Mouse (Mus musculus): Measurements from ENCODE around the gene Tut1. TPM values are rescaled to one million over a fixed set of nuclear protein-coding genes. Genes with fewer than 3 reads are reported as not detected.

The Tut1 gene
- total and polyA plus RNA-seq, 3 experiments, result 54.6 to 68.2 TPM; not detected in 1

- peak; percentile 70 for DNase-seq (ENCODE audit: low read depth, low spot score)
- peak overlapping the region; percentile 85 to 99 for H3K4me3 ChIP-seq (ENCODE audit: control insufficient read depth in 1 of 2, insufficient read depth in 1 of 2, low read depth in 2 of 2, low read length in 2 of 2)
- peaks cover 36% of the 10 kb centered on the region for H3K79me2 ChIP-seq (ENCODE audit: control insufficient read depth, insufficient read depth, low read length, poor library complexity)
- no peaks in the 10 kb centered on the region for H3K9me3 ChIP-seq (replicated peaks; ENCODE audit: insufficient read depth, low read length)
- H3K9ac ChIP-seq (ENCODE audit: control insufficient read depth, low read depth, low read length, poor library complexity, severe bottlenecking), result peak overlapping the region; percentile 92
- peaks cover 11 to 36% of the 10 kb centered on the region in 2 experiments for H3K4me1 ChIP-seq (ENCODE audit: control insufficient read depth in 1 of 2, insufficient read depth in 2 of 2, low read length in 2 of 2)
- H3K36me3 ChIP-seq (ENCODE audit: control insufficient read depth in 1 of 2, insufficient read depth in 2 of 2, low read length in 2 of 2), result peaks cover 8 to 41% of the 10 kb centered on the region in 2 experiments
- H3K27me3 ChIP-seq (ENCODE audit: control insufficient read depth in 1 of 2, insufficient read depth in 2 of 2, low read length in 2 of 2), result no peaks in the 10 kb centered on the region
- peak overlapping the region; percentile 92 for H3K27ac ChIP-seq (ENCODE audit: control insufficient read depth, low read depth, low read length)
- TF ChIP-seq SMC3 (IDR thresholded peaks at IDR 0.05; ENCODE audit: low read depth, low read length), result no peak
- TF ChIP-seq RCOR1 (IDR thresholded peaks at IDR 0.05; ENCODE audit: low read depth, low read length), result no peak
- TF ChIP-seq CTCF (IDR thresholded peaks at IDR 0.05 in 2 of 3, conservative IDR thresholded peaks at IDR 0.05 in 1 of 3; ENCODE audit: control insufficient read depth in 1 of 3, insufficient read depth in 1 of 3, low read depth in 2 of 3, low read length in 3 of 3, poor library complexity in 1 of 3, severe bottlenecking in 1 of 3), result no peak
- TF ChIP-seq ZMIZ1 (IDR thresholded peaks at IDR 0.05; ENCODE audit: low read depth, low read length), result no peak
- no peak for TF ChIP-seq GATA1 (IDR thresholded peaks at IDR 0.05; ENCODE audit: low read depth, low read length)
- no peak for TF ChIP-seq NELFE (IDR thresholded peaks at IDR 0.05; ENCODE audit: low read depth, low read length)
- peak; percentile 14; the same call in 1 of the 2 replicates for TF ChIP-seq MAZ (IDR thresholded peaks at IDR 0.05; ENCODE audit: low read depth, low read length)
- TF ChIP-seq BHLHE40 (IDR thresholded peaks at IDR 0.05; ENCODE audit: borderline replicate concordance, low read depth, low read length), result no peak
- TF ChIP-seq HCFC1 (IDR thresholded peaks at IDR 0.05; ENCODE audit: low read depth, low read length), result no peak
- TF ChIP-seq TCF12 (IDR thresholded peaks at IDR 0.05; ENCODE audit: low read depth, low read length), result 0 out of 2 replicates have a peak, but pooled peaks have one; percentile 5
- no peak for TF ChIP-seq ZC3H11A (IDR thresholded peaks at IDR 0.05; ENCODE audit: low read depth, low read length)
- TF ChIP-seq ELF1 (IDR thresholded peaks at IDR 0.05; ENCODE audit: low read depth, low read length), result no peak
- no peak for TF ChIP-seq UBTF (IDR thresholded peaks at IDR 0.05; ENCODE audit: borderline replicate concordance, insufficient read depth, low read depth, low read length)
- no peak for TF ChIP-seq POLR2AphosphoS5 (IDR thresholded peaks at IDR 0.05; ENCODE audit: borderline replicate concordance, low read depth, low read length)
- TF ChIP-seq ETS1 (IDR thresholded peaks at IDR 0.05; ENCODE audit: low read depth, low read length), result no peak
- no peak for TF ChIP-seq POLR2AphosphoS2 (IDR thresholded peaks at IDR 0.05; ENCODE audit: low read length)
- no peak for TF ChIP-seq E2F4 (IDR thresholded peaks at IDR 0.05; ENCODE audit: borderline replicate concordance, low read depth, low read length)
- TF ChIP-seq NRF1 (IDR thresholded peaks at IDR 0.05; ENCODE audit: insufficient read depth, low read depth, low read length, poor library complexity, severe bottlenecking), result 0 out of 2 replicates have a peak, but pooled peaks have one; percentile 1
- TF ChIP-seq MYC (IDR thresholded peaks at IDR 0.05; ENCODE audit: low read depth, low read length), result 0 out of 2 replicates have a peak, but pooled peaks have one; percentile 37
- no peak for TF ChIP-seq CHD2 (IDR thresholded peaks at IDR 0.05; ENCODE audit: low read length)
- no peak for TF ChIP-seq ZNF384 (IDR thresholded peaks at IDR 0.05; ENCODE audit: low read depth, low read length)
- TF ChIP-seq MXI1 (IDR thresholded peaks at IDR 0.05; ENCODE audit: low read depth, low read length), result 0 out of 2 replicates have a peak, but pooled peaks have one; percentile 6
- TF ChIP-seq EP300 (IDR thresholded peaks at IDR 0.05; ENCODE audit: low read depth in 1 of 2, low read length in 2 of 2), result no peak
- TF ChIP-seq ZKSCAN1 (IDR thresholded peaks at IDR 0.05; ENCODE audit: low read depth, low read length), result no peak
- no peak for TF ChIP-seq TBP (IDR thresholded peaks at IDR 0.05; ENCODE audit: low read depth, low read length)
- TF ChIP-seq KAT2A (conservative IDR thresholded peaks at IDR 0.05; ENCODE audit: low read depth, low read length), result no peak; the same call in 1 of the 2 replicates
- TF ChIP-seq SIN3A (IDR thresholded peaks at IDR 0.05; ENCODE audit: low read length), result peak; percentile 58
- peak in 1 of 2 experiments; percentile 29; a peak in 2 of 4 replicates for TF ChIP-seq POLR2A (IDR thresholded peaks at IDR 0.05; ENCODE audit: control insufficient read depth in 1 of 2, insufficient read depth in 1 of 2, low read depth in 1 of 2, low read length in 2 of 2, poor library complexity in 1 of 2)
- no peak for TF ChIP-seq GABPA (IDR thresholded peaks at IDR 0.05; ENCODE audit: low read depth, low read length)
- no peak for TF ChIP-seq TAL1 (IDR thresholded peaks at IDR 0.05; ENCODE audit: low read length)
- no peak for TF ChIP-seq MYB (IDR thresholded peaks at IDR 0.05; ENCODE audit: low read depth, low read length)
- no peak for TF ChIP-seq CHD1 (IDR thresholded peaks at IDR 0.05; ENCODE audit: low read depth, low read length)
- no peak for TF ChIP-seq JUND (IDR thresholded peaks at IDR 0.05; ENCODE audit: low read depth, low read length)
- no peak for TF ChIP-seq USF1 (IDR thresholded peaks at IDR 0.05; ENCODE audit: low read depth, low read length)
- no peak; the same call in 1 of the 2 replicates for TF ChIP-seq MAX (IDR thresholded peaks at IDR 0.05; ENCODE audit: low read length)
- TF ChIP-seq USF2 (IDR thresholded peaks at IDR 0.05; ENCODE audit: borderline replicate concordance in 1 of 2, insufficient read depth in 1 of 2, low read depth in 1 of 2, low read length in 2 of 2), result no peak
- TF ChIP-seq MAFK (IDR thresholded peaks at IDR 0.05; ENCODE audit: borderline replicate concordance, low read depth, low read length), result no peak
Observed at GRCm38 (mm10) chr19:8942276-8942964, 11.2 kb upstream of the Tut1 start.

Data from MEL (cell line).